Mouse (Mus musculus) right cerebral cortex, postnatal 10 days (tissue): ENCODE data around the gene Mmp28.
A peak's percentile ranks its signal among the peaks of the same experiment; 100 is the strongest.

ENCODE experiments used
- DNase-seq, 2 experiments: peaks; one replicate each; pipeline ENCODE4 v3.0.0; 2021; ENCODE audit warnings: low spot score in 2 of 2

The Mmp28 gene

GRCm38 (mm10) chr11:83462711-83463244 lies at the start of gene Mmp28:
Gene Mmp28, minus strand, starts transcription at chr11:83463071.
- no peak for DNase-seq

GRCm38 (mm10) chr11:83509521-83509920 lies 46.6 kb upstream of the Mmp28 start:
- DNase-seq: no peak

DNA sequence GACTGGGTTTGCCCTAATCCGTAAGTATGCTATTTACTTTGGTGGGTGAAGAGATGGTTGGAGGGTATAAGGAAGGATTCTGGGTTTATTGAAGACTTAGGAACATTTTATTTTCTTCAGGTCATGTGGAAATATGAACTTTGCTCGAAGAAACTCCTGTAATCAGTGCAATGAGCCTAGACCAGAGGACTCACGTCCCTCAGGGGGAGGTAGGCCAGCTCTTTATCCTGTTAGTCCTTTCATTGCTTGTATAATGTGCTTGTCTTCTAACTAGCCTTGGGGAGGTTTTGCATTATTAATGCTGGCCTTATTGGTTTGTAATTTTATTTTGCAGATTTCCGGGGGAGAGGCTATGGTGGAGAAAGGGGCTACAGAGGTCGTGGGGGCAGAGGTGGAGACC lies 41.4 kb upstream of the Mmp28 start:
- no peak for DNase-seq

DNA sequence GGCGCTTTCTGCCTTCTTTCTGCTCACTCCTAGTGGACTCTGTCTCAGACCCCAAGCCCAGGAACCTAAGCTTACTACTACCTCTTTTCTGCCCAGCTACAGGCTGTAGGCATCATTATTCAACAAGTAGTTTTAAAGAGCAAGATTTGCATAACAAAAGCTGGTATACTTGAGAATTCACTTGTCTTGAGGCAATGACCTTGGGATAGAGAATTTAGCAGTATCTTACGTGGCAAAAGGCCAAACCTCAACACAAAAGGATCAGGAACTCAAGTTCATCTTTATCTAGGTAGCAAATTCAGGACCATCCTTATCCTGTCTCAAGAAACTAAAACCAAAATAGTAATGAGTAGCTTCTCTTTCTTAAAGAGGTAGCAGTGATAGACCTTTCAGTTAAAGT lies 32.7 kb upstream of the Mmp28 start:
- DNase-seq: no peak

- DNase-seq: no peak
Measured at GRCm38 (mm10) chr11:83491488-83491887, 28.6 kb upstream of the Mmp28 start.

DNA sequence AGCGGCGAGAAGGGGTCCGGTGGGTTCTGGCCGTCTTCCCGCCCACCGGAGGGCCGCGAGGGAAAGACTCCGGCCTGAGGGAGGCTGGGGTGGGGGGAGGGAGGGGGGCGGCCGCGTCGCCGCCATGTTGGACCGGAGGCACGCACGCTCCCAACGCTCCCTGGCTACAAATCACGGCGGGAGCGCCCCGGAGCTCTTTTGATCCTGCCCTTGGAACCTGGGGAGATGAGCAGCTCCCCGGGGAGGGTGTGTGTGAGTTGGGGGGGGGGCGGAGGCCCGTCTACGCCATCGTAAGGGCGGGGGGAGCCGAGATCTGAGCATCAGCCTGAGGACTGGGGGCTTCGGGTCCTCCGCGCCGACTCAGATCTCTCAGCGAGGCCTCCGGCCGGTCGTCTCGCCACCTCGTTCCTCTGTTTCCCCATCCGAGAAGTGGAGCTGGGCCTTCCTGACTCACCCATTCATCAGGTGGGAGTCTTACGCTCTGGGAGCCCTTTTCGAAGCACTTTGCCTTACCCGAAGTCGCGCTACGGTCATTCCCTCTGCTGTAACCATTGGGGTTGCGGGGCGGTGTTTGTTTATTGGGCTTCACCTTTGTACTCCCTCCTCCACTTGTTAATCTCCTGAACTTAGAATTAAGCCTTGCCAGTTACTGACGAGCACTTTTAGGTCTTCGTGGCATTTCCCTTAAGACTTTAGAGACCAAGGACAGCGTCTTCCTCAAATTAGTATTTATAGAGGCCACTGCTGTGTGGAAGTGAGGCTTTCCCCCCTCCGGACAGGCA lies 10.6 kb upstream of the Mmp28 start:
- no peak for DNase-seq

GRCm38 (mm10) chr11:83472324-83473234 lies 9.7 kb upstream of the Mmp28 start, which contains the start of gene Taf15:
Gene Taf15, plus strand, starts transcription at chr11:83473086.
- DNase-seq: peak; percentile 99

- peak in 1 of 2 experiments; percentile 18 for DNase-seq
Measured at GRCm38 (mm10) chr11:83471766-83472165, 8.9 kb upstream of the Mmp28 start.

DNA sequence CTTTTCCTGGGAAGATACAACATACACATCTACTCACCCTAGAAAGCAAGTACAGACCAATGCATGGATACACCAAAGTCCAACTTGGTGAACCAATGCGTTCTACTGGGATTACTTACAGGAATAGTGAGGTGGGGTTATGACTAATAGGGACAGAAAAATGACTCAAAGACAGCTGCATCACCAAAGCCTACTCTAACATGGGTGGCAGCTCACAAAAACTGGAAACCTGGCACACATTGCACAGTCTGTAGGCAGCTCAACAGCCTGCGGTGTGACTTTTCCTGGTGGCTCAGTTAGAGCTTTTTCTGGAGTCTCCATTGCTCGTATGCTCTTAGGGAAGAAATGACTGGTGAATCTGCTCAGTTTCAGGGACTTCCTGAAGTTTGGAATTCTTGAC lies 5.9 kb upstream of the Mmp28 start:
- peak in 1 of 2 experiments; percentile 7 for DNase-seq

- peak; percentile 70 to 74 for DNase-seq
Measured at GRCm38 (mm10) chr11:83467120-83467652, 4.3 kb upstream of the Mmp28 start.

DNA sequence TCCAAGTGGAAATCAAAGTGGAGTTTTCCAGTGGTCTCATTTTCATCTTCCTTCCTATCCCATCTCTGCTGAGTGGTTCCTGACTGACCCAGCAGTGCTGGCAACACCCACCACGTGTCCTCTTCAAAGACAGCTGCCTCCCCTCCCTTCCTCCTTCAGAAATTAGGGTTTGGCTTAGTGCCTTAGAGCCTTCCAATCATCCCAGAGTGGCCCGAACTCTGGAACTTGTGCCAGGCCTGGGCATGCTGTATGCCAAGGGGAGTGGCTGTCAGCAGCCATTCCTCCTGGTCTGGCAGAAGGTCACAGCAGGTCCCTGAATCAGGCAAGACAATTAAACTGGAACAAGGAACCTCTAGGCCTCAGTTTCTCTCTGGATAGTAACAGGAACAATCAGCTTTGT lies 3.1 kb upstream of the Mmp28 start:
- peak; percentile 50 to 61 for DNase-seq

DNA sequence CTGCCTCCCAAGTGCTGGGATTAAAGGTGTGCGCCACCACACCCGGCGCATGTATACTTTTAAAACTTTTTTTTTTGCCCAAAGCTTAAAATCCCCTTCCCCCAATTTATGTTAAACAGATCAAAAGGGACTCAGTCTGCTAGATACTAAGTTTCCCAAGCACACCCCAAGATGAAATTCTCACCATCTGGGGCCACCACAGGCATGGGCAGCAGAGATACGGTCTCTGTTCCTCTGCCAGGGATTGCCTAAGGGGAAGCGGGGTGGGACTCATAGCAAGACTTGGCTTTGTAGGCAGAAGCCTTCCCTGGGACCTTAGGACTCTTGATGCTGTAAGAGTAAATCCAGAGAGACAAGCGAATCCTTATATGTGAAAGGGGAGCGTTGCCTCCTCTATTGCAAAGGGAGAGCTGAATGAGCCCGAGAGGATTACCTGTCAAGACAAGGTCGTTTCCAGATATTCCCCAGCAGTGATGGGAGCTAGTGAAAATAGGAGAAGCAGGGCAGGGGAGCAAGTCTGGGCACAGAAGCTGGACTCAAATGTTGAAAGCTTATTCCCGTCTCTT lies 1.3 kb downstream of the Mmp28 start:
- DNase-seq: no peak

GRCm38 (mm10) chr11:83457912-83458601 lies 4.8 kb downstream of the Mmp28 start:
- no peak for DNase-seq

DNA sequence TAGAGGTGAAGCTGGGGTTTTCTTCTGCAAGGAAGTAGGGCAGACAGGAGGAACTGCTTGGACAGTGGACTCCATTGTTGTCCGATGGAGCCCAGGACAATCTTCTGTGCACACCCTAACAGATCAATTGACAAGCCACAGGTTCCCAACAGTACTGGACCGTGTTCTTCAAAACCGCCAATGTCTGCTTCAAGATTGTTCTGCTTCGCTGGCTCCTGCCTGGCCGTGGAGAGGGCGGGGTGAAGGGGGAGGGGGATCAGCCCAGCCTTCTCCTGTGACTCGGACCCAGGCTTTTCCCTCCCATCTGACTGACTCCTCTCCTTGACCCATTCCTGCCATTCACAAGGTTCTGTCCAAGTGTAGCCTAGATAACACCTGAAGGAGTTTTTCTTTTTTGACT lies 5.6 kb downstream of the Mmp28 start:
- DNase-seq: no peak

GRCm38 (mm10) chr11:83455608-83456007 lies 7.3 kb downstream of the Mmp28 start:
- DNase-seq: no peak

DNA sequence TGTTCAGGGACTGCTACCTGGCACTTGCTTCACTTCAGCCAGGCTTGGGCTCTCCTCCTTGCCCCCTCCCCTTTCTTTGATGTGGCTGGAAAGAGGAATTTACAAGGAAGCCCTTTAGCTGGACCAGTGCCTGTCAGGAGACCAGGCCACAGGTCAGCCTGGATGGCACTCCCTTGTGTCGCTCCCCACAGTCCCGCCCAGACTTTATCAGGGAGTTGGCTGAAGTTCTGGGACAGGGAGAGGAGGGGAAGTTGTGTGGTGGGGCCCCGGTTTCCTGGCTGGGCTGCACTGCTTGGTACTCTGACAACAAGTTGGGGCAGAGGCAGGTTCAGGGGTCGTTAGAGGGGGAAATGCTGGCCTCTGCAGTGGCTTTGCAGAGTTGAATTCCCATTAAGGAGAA lies 8.3 kb downstream of the Mmp28 start:
- DNase-seq: no peak

DNA sequence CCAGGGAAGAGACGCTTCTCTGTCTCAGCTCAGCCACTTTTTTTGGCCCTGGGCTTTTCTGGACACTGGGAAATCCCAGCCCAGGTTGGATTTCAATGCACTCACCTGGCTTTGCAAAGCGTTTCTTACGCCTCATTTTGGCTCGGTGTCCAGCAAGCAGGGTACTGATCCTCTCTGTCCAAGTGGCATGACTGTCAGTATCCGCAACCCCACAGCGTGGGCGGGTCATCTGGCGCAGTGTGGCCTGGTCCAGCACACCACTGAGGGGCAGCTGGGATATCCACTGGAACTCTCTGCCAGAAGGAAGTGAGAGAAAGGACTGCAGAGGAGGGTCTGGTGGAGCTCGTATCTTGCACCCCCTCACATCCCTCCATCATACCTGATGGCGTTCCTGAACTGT lies 11.6 kb downstream of the Mmp28 start:
- no peak for DNase-seq

DNA sequence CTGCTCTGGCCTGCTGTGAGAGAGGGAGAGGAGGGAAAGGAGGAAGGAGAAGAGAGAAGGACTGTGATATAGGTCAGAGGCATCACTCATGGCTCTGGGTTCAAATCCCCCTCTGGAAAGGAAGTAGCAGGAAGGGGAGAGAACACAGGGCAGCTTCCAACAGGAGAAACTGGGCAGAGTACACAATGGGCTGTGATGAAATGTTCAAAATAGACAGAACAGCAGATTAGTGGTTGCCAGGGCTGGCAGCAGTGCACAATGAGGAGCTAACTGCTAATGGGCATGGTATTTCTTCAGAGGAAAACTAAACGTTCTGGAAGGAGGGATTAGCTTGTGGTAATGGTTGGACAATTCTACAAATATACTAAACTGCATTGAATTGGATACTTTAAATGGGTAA lies 12.3 kb downstream of the Mmp28 start:
- no peak for DNase-seq

DNA sequence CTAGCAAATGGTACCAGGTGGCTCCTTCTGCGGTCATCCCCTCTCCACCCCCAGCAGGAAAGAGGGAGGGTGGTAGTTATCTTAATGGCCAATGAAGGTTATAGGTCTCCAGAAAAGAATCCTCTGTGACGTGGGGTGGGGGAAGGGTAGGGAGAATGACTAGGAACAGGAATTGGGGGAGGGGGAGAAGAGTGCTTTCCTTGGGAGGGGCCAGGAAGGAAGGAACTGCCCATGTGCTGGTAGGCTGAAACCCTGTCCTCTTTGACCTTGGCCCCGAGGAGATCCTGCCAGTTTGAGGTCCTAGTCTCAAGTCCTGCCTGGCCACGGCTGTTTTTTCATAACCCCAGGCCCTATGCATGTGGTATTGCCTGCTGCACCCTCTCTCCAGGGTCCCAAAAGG lies 13.6 kb downstream of the Mmp28 start:
- DNase-seq: no peak

GRCm38 (mm10) chr11:83448927-83449236 lies 14.0 kb downstream of the Mmp28 start:
- peak in 1 of 2 experiments; percentile 64 for DNase-seq
